Mouse (Mus musculus) lung, postnatal 0 days (tissue): ENCODE results near the gene Nrros.

ENCODE experiments used
- CTCF ChIP-seq: IDR thresholded peaks from 2 replicates; pipeline ENCODE4 v1.5.1; 2016; ENCODE audit warnings: antibody characterized with exemption, mild to moderate bottlenecking
- EP300 ChIP-seq: IDR thresholded peaks from 2 replicates; pipeline ENCODE4 v1.6.1; 2016; ENCODE audit warnings: antibody characterized with exemption, mild to moderate bottlenecking, control low read depth

- TF ChIP-seq CTCF (no peak), EP300 (no peak)
Measured at GRCm38 (mm10) chr16:32173401-32173800, 8.0 kb upstream of the Nrros start.
